Mouse (Mus musculus): ENCODE data around the gene Socs2. TPM values are rescaled to one million over a fixed set of nuclear protein-coding genes. Genes with fewer than 3 reads are reported as not detected.

The Socs2 gene
- polyA plus RNA-seq (2012): 0.54 and 0.94 TPM in 2 replicates

DNA sequence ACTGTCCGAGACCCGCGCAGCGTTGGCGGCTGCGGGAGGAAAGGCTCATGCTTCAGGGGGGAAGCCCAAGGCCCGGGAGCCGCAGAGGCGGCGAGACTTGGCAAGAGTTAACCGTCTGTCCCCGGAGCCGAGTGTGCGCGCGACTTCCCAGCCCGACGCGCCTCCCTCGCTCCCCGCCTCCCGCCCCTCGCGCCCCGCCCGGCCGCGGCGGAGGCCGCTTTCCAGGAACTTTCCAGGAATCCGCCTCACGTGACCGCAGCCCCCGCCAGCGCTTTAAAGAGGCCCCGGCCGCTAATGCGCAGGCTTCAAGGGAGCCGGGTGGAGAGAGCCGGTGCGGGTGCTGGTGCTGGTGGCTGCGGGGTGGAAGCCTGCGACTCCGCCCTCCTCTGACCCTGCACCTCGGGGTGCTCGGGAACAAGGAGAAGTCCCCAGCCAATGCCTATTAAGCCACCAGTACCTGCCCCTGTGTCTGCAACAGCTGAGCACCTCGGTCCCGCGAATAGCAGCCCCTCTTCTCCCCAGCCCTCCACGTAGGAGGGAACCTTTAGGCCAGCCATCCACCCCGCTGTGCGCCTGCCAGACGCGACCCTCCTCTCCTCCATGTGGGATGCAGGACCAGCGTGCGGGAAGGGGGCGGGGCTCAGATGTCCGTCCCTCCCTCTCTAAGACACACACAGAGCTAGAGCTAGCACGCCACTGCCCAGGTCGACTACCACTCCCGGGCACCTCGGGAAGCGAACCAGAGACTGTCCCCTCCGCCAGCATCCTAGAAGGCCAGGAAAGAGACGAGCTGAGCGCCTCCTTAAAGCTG lies at the start of gene Socs2:
TSS of gene Socs2 (minus strand) at position 496 of the 811 bp plus-strand sequence.
- Histone ChIP-seq H3K27me3 (ENCODE audit: control insufficient read depth) (peaks cover 62% of the 10 kb centered on the region), H3K4me1 (ENCODE audit: control insufficient read depth) (peaks cover 37% of the 10 kb centered on the region), H3K9me3 (ENCODE audit: control insufficient read depth, low read length) (peaks cover 8% of the 10 kb centered on the region; the same call in 1 of the 2 replicates), H3K4me3 (replicated peaks) (peak within 1 kb of the TSS; percentile 69), H3K36me3 (ENCODE audit: control insufficient read depth) (no peaks in the 10 kb centered on the region)
- TF ChIP-seq TAL1 (IDR thresholded peaks at IDR 0.05; ENCODE audit: low read length) (no peak), GATA1 (IDR thresholded peaks at IDR 0.05; ENCODE audit: low read length) (no peak)

DNA sequence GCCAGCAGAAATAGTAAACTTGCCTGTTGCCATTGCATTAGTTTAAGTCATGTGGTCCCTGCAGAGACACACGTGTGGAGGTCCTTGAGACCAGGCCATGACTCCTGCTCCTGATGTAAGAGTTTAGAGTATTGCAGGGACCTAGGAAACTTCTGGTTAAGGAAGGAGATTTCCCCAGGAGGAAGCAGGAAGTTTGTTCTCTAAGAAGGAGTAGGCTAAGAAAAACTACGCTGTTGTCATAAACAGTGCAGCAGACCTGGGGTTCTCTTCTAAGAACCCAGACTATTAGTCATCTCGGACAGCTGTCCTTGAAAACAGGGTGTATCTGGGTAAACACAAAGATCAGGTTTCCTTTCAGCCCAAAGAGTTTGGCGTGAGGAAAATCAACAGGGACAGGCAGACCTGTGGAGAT lies 48.5 kb upstream of the Socs2 start:
- Histone ChIP-seq H3K4me1 (ENCODE audit: control insufficient read depth) (no peaks in the 10 kb centered on the region), H3K36me3 (ENCODE audit: control insufficient read depth) (no peaks in the 10 kb centered on the region), H3K4me3 (replicated peaks) (no peak overlapping the region), H3K27me3 (ENCODE audit: control insufficient read depth) (no peaks in the 10 kb centered on the region), H3K9me3 (ENCODE audit: control insufficient read depth, low read length) (no peaks in the 10 kb centered on the region)
- TF ChIP-seq TAL1 (IDR thresholded peaks at IDR 0.05; ENCODE audit: low read length) (no peak), GATA1 (IDR thresholded peaks at IDR 0.05; ENCODE audit: low read length) (no peak)

DNA sequence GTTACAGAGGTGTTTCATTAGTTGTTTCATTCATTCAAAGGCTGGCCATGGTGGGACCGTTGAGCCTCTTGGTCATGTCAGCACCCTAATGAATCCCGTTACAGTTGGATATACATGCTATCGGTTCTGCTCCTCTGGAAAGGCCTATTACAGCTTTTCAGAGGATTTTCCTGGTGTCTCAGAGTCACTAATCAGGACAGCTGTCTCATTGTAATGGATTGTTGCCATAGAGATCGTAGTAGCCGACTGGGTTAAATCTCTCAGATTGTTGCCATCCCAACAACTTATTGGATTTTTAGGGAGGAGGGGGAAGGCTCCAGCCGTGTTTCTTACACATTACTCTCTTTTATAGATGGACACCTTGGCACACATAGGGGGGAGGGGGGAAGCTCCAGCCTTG lies 47.5 kb upstream of the Socs2 start:
- H3K4me1 ChIP-seq (ENCODE audit: control insufficient read depth): no peaks in the 10 kb centered on the region
- H3K27me3 ChIP-seq (ENCODE audit: control insufficient read depth): no peaks in the 10 kb centered on the region
- H3K9me3 ChIP-seq (ENCODE audit: control insufficient read depth, low read length): no peaks in the 10 kb centered on the region
- no peak overlapping the region for H3K4me3 ChIP-seq (replicated peaks)
- TF ChIP-seq GATA1 (IDR thresholded peaks at IDR 0.05; ENCODE audit: low read length): no peak
- TF ChIP-seq TAL1 (IDR thresholded peaks at IDR 0.05; ENCODE audit: low read length): no peak
- H3K36me3 ChIP-seq (ENCODE audit: control insufficient read depth): no peaks in the 10 kb centered on the region

DNA sequence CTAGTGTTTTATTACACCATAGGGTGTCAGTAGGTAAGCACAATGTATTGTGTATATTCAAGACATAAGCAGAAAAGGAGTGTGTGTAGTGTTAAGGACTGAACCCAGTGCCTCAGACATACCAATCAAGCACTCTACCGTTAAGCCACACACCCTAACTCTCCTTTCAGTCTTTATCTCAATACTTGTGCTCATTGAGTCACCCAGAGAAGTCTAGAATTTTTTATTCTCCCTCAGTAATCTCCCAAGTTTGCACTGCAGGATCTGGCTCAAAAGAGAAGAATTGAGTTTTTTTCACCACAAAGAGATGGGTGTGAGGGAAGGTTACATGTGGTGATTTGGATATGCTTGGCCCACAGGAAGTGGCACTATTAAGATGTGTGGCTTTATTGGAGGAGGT lies 45.3 kb upstream of the Socs2 start:
- TF ChIP-seq TAL1 (IDR thresholded peaks at IDR 0.05; ENCODE audit: low read length): no peak
- no peak for TF ChIP-seq GATA1 (IDR thresholded peaks at IDR 0.05; ENCODE audit: low read length)
- no peaks in the 10 kb centered on the region; the same call in 1 of the 2 replicates for H3K4me1 ChIP-seq (ENCODE audit: control insufficient read depth)
- H3K36me3 ChIP-seq (ENCODE audit: control insufficient read depth): no peaks in the 10 kb centered on the region
- H3K27me3 ChIP-seq (ENCODE audit: control insufficient read depth): no peaks in the 10 kb centered on the region
- no peaks in the 10 kb centered on the region for H3K9me3 ChIP-seq (ENCODE audit: control insufficient read depth, low read length)
- H3K4me3 ChIP-seq (replicated peaks): no peak overlapping the region

DNA sequence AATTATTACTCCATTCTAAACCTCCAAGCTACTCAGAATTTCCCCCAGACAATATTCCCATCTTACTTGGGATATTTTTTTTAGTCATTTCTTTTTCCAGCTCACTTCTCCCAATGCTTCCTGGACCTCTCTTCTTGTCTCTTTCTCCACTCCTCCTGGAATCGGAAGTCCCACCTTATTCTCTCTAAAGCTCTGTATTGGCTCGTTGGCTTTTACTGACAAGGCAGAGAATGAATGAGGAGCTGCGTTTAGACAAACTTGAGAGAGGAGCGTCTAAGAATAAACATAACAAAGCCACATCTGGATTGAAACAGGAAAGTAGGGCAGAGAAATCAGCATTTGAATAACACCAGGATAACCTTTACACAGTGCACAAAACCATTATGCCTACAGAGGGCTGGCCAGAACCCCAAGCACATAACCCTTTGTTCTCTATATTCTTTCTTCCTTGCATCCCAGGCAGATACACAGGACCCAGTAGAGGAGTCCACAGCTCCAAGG lies 44.1 kb upstream of the Socs2 start:
- H3K27me3 ChIP-seq (ENCODE audit: control insufficient read depth): no peaks in the 10 kb centered on the region
- no peaks in the 10 kb centered on the region for H3K36me3 ChIP-seq (ENCODE audit: control insufficient read depth)
- no peaks in the 10 kb centered on the region for H3K9me3 ChIP-seq (ENCODE audit: control insufficient read depth, low read length)
- TF ChIP-seq GATA1 (IDR thresholded peaks at IDR 0.05; ENCODE audit: low read length) (no peak), TAL1 (IDR thresholded peaks at IDR 0.05; ENCODE audit: low read length) (no peak)
- no peaks in the 10 kb centered on the region; the same call in 1 of the 2 replicates for H3K4me1 ChIP-seq (ENCODE audit: control insufficient read depth)
- H3K4me3 ChIP-seq (replicated peaks): no peak overlapping the region

DNA sequence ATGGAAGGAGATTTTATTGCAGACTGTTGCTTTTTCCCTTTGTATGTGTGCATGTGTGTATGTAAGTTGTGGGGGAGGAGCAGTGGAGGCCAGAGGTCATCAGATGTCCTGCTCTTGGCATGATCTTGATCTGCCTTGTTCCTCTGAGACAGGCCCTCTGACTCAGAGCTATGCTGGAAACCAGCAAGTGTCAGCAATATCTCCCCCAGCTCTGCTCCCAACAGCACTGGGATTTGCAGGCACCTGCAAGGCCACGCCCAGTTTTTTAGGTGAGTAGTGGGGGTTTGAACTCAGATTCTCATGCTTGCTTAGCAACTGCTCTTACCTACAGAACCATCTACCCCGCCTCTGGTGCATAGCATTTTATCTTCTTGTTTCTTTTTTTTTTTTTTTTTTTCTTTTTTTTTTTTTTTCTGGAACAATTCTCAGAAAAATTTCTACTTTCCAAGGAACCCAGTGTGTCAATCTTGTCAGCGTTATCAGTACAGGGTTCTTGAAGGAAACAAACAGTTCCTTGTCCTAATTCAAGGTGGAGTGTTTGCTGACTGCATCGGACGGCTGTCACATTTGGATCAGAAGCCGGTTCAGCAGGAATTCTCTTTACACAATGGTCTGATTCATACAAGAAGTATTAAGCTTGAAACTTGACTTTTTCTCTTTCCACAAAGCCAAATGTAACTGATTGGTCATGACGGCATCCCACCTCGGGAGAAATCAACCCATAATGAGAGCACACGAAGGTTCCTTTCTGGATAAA lies 41.2 kb upstream of the Socs2 start:
- no peaks in the 10 kb centered on the region; the same call in 1 of the 2 replicates for H3K4me1 ChIP-seq (ENCODE audit: control insufficient read depth)
- no peak for TF ChIP-seq TAL1 (IDR thresholded peaks at IDR 0.05; ENCODE audit: low read length)
- TF ChIP-seq GATA1 (IDR thresholded peaks at IDR 0.05; ENCODE audit: low read length): no peak
- H3K9me3 ChIP-seq (ENCODE audit: control insufficient read depth, low read length): no peaks in the 10 kb centered on the region
- no peaks in the 10 kb centered on the region for H3K36me3 ChIP-seq (ENCODE audit: control insufficient read depth)
- no peak overlapping the region for H3K4me3 ChIP-seq (replicated peaks)
- no peaks in the 10 kb centered on the region for H3K27me3 ChIP-seq (ENCODE audit: control insufficient read depth)

DNA sequence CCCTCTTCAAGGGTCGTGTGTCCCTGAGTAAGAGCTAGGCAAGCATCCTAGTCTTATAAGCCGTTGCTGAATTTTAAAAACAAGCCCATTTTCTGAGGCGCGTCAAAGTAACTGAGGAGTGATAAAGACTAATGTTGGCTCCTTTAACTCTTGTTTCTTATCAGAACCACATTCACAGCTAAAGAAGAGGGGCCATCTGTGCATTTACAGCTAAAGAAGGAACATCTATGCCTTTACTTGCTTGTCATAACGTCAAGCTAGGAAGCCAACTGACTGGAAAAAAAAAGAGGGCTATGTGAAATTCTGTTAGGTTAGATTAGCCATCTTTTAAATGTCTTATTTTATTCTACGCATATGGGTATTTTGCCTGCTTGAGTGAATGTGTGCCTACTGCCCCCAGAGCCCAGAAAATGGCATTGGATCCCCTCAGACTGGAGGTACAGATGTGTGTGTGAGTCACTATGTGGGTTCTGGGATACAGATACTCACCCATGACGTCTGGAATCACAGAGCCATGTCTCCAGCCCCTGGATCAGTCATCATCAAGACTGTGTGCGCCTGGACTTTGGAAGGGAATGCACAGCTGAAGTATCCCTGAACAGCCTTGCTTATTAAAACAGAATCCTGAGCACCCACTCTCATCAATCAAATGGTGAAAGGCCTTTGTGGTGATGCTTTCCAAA lies 40.5 kb upstream of the Socs2 start:
- Histone ChIP-seq H3K4me1 (ENCODE audit: control insufficient read depth) (no peaks in the 10 kb centered on the region; the same call in 1 of the 2 replicates), H3K27me3 (ENCODE audit: control insufficient read depth) (no peaks in the 10 kb centered on the region), H3K9me3 (ENCODE audit: control insufficient read depth, low read length) (no peaks in the 10 kb centered on the region), H3K36me3 (ENCODE audit: control insufficient read depth) (no peaks in the 10 kb centered on the region), H3K4me3 (replicated peaks) (no peak overlapping the region)
- no peak for TF ChIP-seq TAL1 (IDR thresholded peaks at IDR 0.05; ENCODE audit: low read length)
- TF ChIP-seq GATA1 (IDR thresholded peaks at IDR 0.05; ENCODE audit: low read length): no peak

DNA sequence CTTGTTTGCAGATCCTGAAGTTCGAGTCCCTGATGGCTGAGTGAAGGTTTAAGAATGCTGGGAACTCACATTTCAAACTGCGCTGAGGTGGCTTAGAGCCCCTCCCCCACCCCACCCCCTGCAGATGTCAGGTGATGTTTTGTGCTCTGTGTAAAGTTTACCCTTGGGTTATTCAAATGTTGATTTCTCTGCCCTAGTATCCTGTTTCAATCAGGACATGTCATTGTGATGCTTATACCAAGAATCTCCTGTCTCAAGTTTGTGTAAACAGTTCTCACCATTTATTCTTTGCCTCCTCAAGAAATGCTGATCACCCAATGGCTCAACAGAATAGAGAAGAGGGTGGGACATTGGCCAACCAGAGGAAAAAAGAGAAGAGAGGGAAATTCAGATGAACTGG lies 39.1 kb upstream of the Socs2 start:
- H3K36me3 ChIP-seq (ENCODE audit: control insufficient read depth): no peaks in the 10 kb centered on the region
- no peaks in the 10 kb centered on the region for H3K27me3 ChIP-seq (ENCODE audit: control insufficient read depth)
- no peaks in the 10 kb centered on the region; the same call in 1 of the 2 replicates for H3K4me1 ChIP-seq (ENCODE audit: control insufficient read depth)
- TF ChIP-seq GATA1 (IDR thresholded peaks at IDR 0.05; ENCODE audit: low read length) (no peak), TAL1 (IDR thresholded peaks at IDR 0.05; ENCODE audit: low read length) (no peak)
- H3K4me3 ChIP-seq (replicated peaks): no peak overlapping the region
- H3K9me3 ChIP-seq (ENCODE audit: control insufficient read depth, low read length): no peaks in the 10 kb centered on the region
